Mouse (Mus musculus) ES-CJ7 (cell line): Measurements from ENCODE around the gene Itga7.

Source experiments
- DNase-seq: peaks from one replicate; pipeline ENCODE4 v3.0.0; 2011; ENCODE audit warnings: low read depth, low spot score

Gene Itga7

DNA sequence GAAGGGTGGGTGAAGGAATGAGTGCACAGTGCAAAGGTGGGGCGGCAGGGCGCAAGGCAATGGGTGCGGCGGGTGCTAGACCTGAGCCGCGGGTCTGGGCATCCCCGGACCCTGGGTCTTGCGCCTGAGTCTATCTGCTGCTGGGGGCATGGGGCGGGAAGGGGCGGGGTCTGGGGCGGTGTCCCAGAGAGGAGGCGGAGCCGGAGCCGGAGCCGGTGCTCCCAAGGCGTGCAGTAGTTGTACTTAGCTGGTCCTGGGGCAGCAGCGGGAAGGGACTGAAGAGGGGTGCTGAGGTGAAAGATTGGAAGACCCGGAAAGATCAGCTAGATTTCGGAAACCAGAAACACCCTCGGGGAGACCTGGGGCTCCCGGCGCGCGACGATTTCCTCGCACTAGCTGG, at the start of gene Itga7:
TSS of gene Itga7 (plus strand) at position 245 of the 400 bp plus-strand sequence.
- DNase-seq = peak; percentile 62

DNA sequence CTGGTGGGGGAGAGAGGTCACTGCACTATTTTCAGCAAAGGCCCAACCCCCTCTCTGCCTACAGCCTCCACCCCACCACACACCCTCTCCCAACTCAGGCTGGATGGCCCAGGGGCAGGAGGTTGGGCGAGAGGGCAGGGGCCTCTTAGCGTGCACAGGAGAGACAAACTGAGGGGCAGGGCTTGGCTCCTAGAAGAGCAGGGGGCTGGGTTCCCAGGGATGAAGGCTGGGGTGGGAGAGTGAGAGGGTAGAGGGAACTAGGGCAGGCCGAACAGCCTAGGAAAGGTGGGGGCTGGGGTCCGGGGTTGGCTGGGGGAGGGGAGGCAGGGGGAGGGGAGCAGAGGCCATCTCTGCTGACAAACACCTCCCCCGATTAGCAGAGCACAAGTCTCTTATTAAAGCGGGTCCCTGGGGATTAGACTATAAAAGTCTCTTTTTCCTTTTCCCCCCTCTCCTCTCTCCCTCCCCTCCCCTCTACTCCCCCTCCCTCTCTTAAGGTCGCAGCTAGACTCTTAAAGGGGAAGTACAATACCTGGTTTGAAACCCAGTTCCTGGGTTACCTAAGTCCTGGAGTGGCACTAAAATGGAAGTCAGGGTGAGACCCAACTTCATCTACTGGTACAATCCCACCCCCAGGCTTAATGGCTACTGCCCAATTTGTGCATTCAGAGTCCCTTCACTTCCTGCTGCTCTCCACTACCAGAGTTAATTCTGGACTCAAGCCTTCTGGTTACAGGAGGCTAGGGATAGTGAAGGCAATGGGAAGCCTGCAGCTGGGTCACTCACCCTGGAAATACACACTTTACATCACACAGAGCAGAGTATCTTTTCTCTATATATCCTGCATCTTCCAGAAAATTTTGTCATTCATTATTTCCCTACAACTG, 44.4 kb upstream of the Itga7 start:
- DNase-seq = peak; percentile 85

DNA sequence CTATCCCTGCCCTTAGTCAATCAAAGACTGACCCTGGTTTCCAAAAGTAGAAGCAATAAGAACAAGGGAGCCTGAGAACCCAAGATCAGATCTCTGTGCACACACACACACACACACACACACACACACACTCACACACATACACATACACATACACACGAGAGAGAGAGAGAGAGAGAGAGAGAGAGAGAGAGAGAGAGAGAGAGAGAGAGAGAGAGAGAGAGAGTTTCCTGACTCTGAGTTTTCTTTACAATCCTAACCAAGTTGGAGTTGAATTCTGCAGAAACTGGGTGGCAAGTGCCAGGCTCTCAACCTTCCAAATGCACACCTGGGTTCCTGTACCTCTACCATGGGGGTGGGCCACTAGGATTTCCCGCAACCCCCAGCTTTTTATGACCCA, 43.8 kb upstream of the Itga7 start:
- no peak for DNase-seq

DNA sequence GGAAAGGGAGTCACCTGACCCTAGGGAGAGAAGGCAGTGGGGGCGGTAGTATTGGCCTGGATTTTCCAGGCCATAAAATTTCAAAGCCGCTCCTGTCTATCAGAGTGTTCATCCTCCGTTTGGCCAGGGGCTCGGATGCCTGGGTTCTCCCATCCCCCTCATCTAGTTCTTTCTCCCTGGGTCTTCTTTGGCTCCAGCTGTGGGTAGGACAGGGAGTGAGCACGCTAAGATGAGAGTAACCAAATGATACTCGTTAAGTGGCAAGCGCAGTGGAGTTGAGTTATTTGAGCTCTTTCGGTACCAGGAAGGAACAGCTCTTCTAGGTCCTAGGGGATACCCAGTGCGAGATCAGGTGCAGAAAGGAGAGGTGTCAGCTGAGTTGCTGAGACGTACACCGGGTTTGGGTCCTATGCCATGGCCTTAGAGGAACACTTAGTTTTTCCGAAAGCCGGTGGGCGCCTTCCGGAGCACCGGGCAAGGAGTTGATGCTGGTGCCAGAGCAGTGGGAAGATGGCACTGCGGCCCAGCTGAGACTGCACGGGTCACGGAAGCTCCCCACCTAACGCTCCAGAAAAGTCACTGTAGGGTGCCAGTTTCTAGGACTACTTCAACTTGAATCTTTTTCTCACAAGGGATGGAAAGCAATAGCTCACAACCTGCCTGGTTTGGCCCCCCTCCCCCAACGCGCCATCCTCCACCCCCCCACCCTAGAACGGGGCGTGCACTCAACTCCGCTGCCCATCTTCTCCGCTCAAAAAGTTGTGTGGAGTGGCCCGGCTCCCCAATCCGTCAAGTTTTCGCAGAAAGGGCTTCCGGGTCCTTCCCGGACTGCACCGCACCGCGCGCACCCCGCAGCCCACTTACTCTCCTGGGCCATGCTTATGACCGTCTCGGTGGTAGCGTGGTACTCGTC, 43.0 kb upstream of the Itga7 start:
- no peak for DNase-seq

DNA sequence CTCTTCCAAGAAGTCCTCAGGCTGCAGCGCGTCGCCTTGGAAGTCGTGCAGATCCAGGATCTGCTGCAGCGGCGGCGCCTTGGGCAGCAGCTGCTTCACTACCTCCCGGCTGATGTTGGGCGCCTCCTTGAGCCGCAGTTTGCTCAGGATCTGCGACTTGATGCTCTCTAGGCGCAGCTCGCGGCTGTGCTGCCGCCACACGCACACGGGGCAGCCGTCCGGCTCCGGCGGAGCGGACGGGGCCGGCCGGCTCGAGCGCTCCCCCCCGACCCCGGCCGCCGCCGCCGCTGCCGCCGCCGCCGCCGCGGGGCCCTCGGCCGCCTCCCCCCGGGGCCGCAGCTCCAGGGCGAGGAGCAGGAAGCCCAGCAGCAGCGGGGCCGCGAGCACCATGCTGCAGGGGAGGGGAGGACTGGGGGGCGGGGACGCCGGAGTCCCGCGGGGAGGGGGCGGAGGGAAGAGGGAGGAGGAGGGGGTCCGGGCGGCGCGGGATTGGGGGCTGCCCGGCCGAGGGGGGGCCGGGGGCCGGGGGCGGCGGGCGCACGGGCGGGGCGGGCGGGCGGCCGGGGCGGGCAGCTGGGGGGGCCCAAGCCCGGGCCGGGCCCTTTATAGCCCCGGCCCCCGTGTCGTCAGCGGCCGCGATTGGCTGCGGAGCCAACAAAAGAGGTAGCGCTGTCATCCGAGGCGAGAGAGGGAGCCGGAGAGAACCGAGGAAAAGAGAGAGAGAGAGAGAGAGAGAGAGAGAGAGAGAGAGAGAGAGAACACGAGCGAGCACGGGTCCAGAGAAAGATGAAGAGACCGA, 42.1 kb upstream of the Itga7 start, which contains the start of gene Gdf11:
TSS of gene Gdf11 (minus strand) at position 423 of the 799 bp plus-strand sequence.
- DNase-seq = peak; percentile 66

GRCm38 (mm10) chr10:128892246-128892645, 41.4 kb upstream of the Itga7 start:
- no peak for DNase-seq

- peak; percentile 90 for DNase-seq
These were observed 38.2 kb upstream of the Itga7 start for GRCm38 (mm10) chr10:128895437-128895836.

DNA sequence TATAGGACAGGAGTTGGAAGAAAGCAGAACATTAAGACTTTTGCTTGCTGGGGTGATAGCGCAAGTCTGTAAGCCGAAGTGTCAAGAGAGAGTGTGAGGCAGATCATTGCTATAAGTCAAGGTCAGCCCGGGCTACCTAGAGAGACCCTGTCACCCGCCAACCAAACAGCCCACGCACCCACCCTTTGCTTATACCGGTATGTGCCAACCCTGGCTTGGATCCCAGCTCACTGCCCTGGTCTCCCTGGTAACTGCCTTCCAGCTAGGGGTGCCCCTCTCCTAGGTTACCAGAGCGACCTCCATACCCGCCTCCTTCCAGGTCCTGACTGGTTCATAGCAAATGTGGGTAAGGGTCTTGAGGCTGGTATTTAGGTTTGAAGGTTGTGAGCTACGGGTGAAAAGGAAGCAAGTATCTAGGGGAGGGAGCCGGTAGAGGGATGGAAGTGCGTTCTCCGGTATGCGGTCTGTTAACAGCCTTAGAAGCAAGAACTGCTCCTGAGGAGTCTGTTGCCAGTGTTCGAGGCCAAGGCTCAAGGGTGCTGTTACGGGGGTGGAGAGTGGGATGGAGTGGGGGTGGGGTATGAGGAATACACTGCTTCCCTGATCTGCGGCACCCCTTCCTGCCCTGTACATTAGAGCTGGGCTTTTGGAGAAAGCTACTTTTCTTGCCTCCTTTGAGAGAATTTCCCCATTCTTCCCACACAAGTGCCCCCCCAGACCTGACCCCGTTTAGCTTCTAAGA, 37.5 kb upstream of the Itga7 start:
- DNase-seq = peak; percentile 34

- DNase-seq = no peak
These were observed 36.8 kb upstream of the Itga7 start for GRCm38 (mm10) chr10:128896807-128897206.

GRCm38 (mm10) chr10:128897501-128897900, 36.1 kb upstream of the Itga7 start:
- no peak for DNase-seq

DNA sequence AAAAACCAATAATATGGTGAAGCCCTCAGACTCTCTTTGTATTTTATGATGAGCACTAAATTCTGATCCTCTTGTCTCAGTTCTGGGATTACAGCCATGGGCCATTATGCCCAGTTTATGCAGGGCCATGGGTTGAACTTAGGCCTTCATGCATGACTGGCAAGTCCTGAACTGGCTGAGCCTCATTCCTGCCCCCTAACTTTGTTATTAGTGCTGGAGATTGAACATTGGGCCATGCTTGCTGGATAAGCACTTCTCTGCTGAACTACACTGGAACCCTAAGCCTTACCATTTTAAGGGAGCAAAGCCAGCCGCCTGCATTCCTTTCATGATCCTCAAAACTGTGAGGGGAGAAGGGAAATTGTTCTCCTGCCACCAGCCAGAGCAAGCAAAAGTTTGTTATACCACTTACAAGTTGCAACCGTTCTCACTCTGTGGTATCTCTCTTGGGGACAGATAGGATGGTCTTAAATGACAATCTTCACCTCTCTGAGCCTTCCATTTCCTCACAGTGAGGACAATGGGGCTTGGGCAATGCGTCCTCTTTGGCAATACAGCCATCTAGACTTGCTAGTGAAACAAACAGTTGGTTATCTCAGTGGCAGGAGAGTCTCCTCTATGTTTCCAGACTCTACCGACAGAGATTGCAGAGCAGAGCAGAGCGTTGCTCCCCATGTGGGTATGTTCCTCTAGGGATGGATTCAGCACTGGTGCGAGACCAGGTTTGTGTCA, 33.7 kb upstream of the Itga7 start:
- DNase-seq = no peak

DNA sequence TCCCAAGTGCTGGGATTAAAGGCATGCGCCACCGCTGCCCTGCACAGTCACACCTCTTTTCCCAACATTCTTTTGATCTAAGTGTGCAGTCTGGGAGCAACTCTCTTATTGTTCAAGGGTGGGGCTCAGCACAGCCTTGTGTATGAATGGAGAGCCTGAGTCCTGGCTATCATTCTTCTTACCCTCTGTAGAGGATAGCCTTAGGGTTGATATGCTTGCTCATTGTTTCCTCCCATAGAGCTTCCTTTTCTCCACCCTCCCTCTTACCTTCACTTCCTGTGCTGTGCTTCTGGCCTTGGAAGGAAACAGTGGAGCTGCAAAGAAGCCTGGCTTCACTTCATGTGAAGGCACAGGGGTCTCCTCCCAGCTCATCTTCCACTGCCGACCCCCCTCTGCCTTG, 32.9 kb upstream of the Itga7 start, which contains the start of gene Cd63:
TSS of gene Cd63 (plus strand) at position 292 of the 400 bp plus-strand sequence.
- DNase-seq = peak; percentile 86

DNA sequence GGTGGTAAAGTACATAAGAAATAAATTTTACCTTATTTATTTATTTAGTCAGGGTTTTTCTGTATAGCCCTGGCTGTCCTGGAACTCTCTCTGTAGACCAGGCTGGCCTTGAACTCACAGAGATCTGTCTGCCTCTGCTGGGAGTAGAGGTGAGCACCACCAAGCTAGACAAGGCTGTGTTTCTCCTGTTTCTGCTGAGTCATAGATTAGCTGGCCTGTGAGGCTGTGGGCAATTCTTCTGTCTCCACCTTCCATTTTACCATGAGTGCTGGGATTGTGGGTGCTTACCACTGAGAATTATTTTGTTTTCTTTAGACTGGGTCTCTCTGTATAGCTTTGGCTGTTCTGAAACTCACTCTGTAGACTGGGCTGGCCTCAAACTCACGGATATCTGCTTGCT, 32.2 kb upstream of the Itga7 start:
- peak; percentile 52 for DNase-seq

GRCm38 (mm10) chr10:128902409-128902988, 31.1 kb upstream of the Itga7 start:
- no peak for DNase-seq

DNA sequence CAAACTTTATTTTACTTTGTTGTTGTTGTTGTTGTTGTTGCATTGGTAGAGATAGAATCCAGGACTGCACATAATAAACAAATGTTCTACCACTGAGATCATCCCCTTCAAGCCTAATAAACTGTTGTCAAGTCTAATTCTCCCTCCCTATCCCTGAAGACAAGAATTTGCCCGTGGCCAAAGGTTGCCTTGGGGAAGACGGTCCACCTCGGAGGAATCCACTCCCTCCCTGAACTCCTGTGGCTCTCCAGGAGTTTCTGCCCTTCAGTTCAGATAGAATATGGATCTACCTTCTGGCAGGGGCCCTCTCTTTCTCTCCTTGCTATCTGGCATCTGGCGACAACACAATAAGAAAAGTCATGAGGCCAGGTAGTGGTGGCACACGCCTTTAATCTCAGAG, 28.8 kb upstream of the Itga7 start:
- DNase-seq = no peak

- DNase-seq = no peak
These were observed 24.7 kb upstream of the Itga7 start for GRCm38 (mm10) chr10:128908778-128909448.

DNA sequence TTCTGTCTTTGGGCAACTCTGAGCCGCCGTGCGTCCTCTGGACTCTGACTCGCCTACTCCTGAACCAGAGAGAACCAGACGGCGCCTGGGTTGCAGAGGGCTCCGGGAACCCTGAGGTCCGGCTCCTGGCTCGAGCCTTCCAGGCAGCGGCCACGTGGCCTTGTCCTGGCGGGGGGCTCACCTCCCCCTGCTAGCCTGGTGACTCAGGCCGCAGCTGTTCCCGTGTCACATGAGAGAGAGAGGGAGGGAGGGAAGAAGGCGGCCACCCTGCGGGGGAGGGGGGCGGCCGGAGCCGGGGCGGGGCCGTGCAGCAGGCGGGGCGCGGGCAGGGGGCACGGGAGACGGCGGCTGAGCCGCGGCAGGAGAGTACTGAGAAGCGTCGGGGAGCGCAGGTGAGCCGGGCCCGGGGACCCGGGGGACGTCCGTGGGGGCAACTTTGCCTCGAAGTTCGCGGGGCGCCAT, 24.0 kb upstream of the Itga7 start:
- DNase-seq = peak; percentile 81

DNA sequence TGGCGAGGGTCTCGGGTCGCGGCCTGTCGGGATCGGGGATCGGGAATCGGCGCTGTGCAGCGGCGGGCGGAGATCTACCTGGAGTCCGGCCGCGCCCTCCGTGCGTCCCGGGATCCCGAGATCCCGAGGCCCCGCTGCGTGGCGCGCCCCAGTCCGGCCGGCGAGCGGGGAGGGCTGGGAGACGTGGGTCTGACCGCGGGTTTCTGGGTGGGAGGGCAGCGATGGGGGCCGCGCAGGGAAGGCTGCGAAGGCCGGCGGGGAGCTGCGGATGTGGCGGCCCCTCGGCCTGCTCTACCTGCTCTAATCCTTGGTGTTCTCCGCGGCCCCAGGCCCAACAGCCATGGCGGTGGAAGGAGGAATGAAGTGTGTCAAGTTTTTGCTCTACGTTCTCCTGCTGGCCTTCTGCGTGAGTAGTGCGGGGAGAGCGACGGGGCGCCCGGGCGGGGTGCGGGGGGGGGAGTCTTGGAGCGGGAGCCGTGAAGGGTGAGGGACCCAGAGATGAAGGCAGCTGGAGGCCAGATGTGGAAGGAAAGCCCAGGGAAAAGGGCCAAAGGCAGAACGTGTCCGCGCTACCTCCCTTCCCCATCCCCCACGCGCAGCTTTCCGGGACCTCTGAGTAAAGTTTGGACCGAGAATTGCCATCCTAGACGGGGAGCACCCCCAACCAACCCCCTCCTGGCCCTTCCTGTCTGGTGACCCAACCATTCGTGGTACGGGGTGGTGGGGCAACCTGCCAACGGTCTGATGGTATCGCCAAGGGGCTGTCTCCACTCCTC, 23.4 kb upstream of the Itga7 start:
- no peak for DNase-seq
